Mouse (Mus musculus): ENCODE results near the gene Tex14. TPM values are rescaled to one million over a fixed set of nuclear protein-coding genes. Genes with fewer than 3 reads are reported as not detected.

Gene Tex14
- total and polyA plus RNA-seq, 3 experiments: 0.42 TPM; not detected in 1

GRCm38 (mm10) chr11:87580543-87581085 lies 175.7 kb downstream of the Tex14 start:
- TF ChIP-seq MYC (IDR thresholded peaks at IDR 0.05; ENCODE audit: low read depth, low read length) (no peak), MEF2A (IDR thresholded peaks at IDR 0.05; ENCODE audit: extremely low read depth, insufficient replicate concordance, low read depth, low read length, poor library complexity, severe bottlenecking) (no peak), MAX (IDR thresholded peaks at IDR 0.05; ENCODE audit: low read length) (no peak), KAT2A (conservative IDR thresholded peaks at IDR 0.05; ENCODE audit: low read depth, low read length) (no peak), MXI1 (IDR thresholded peaks at IDR 0.05; ENCODE audit: low read depth, low read length) (no peak), MAFK (IDR thresholded peaks at IDR 0.05; ENCODE audit: borderline replicate concordance, low read depth, low read length) (no peak), E2F4 (IDR thresholded peaks at IDR 0.05; ENCODE audit: borderline replicate concordance, low read depth, low read length) (no peak), HCFC1 (IDR thresholded peaks at IDR 0.05; ENCODE audit: low read depth, low read length) (no peak), MYB (IDR thresholded peaks at IDR 0.05; ENCODE audit: low read depth, low read length) (no peak), USF1 (IDR thresholded peaks at IDR 0.05; ENCODE audit: low read depth, low read length) (no peak), ELF1 (IDR thresholded peaks at IDR 0.05; ENCODE audit: low read depth, low read length) (no peak), POLR2A (IDR thresholded peaks at IDR 0.05; ENCODE audit: control insufficient read depth in 1 of 2, insufficient read depth in 1 of 2, low read depth in 1 of 2, low read length in 2 of 2, poor library complexity in 1 of 2) (no peak), TBP (IDR thresholded peaks at IDR 0.05; ENCODE audit: low read depth, low read length) (no peak)
- Histone ChIP-seq H3K9me3 (replicated peaks; ENCODE audit: insufficient read depth, low read length) (no peaks in the 10 kb centered on the region), H3K4me3 (ENCODE audit: control insufficient read depth in 1 of 2, insufficient read depth in 1 of 2, low read depth in 2 of 2, low read length in 2 of 2) (no peak overlapping the region), H3K27ac (ENCODE audit: control insufficient read depth, low read depth, low read length) (no peak overlapping the region), H3K4me1 (ENCODE audit: control insufficient read depth in 1 of 2, insufficient read depth in 2 of 2, low read length in 2 of 2) (peaks cover 2 to 15% of the 10 kb centered on the region in 2 experiments; a peak in 3 of 4 replicates), H3K9ac (ENCODE audit: control insufficient read depth, low read depth, low read length, poor library complexity, severe bottlenecking) (no peak overlapping the region), H3K79me2 (ENCODE audit: control insufficient read depth, insufficient read depth, low read length, poor library complexity) (no peaks in the 10 kb centered on the region), H3K36me3 (ENCODE audit: control insufficient read depth in 1 of 2, insufficient read depth in 2 of 2, low read length in 2 of 2) (peaks cover 0 to 2% of the 10 kb centered on the region in 2 experiments; a peak in 1 of 4 replicates), H3K27me3 (ENCODE audit: control insufficient read depth in 1 of 2, insufficient read depth in 2 of 2, low read length in 2 of 2) (no peaks in the 10 kb centered on the region; a peak in 2 of 4 replicates)
- no peak for DNase-seq (ENCODE audit: low read depth, low spot score)

- no peak for DNase-seq (ENCODE audit: low read depth, low spot score)
- H3K9ac ChIP-seq (ENCODE audit: control insufficient read depth, low read depth, low read length, poor library complexity, severe bottlenecking): no peak overlapping the region
- peaks cover 2 to 15% of the 10 kb centered on the region in 2 experiments; a peak in 3 of 4 replicates for H3K4me1 ChIP-seq (ENCODE audit: control insufficient read depth in 1 of 2, insufficient read depth in 2 of 2, low read length in 2 of 2)
- no peaks in the 10 kb centered on the region for H3K9me3 ChIP-seq (replicated peaks; ENCODE audit: insufficient read depth, low read length)
- no peak overlapping the region for H3K4me3 ChIP-seq (ENCODE audit: control insufficient read depth in 1 of 2, insufficient read depth in 1 of 2, low read depth in 2 of 2, low read length in 2 of 2)
- H3K36me3 ChIP-seq (ENCODE audit: control insufficient read depth in 1 of 2, insufficient read depth in 2 of 2, low read length in 2 of 2): peaks cover 0 to 2% of the 10 kb centered on the region in 2 experiments; a peak in 1 of 4 replicates
- TF ChIP-seq KAT2A (conservative IDR thresholded peaks at IDR 0.05; ENCODE audit: low read depth, low read length) (no peak), ELF1 (IDR thresholded peaks at IDR 0.05; ENCODE audit: low read depth, low read length) (no peak)
- no peaks in the 10 kb centered on the region; a peak in 2 of 4 replicates for H3K27me3 ChIP-seq (ENCODE audit: control insufficient read depth in 1 of 2, insufficient read depth in 2 of 2, low read length in 2 of 2)
- H3K27ac ChIP-seq (ENCODE audit: control insufficient read depth, low read depth, low read length): no peak overlapping the region
- no peaks in the 10 kb centered on the region for H3K79me2 ChIP-seq (ENCODE audit: control insufficient read depth, insufficient read depth, low read length, poor library complexity)
Observed at GRCm38 (mm10) chr11:87581161-87581865, 176.4 kb downstream of the Tex14 start.
